Mouse (Mus musculus) brain, adult 2 months (tissue): ENCODE data around the gene Copz1.

ENCODE experiments used
- DNase-seq: peaks from one replicate; pipeline ENCODE4 v3.0.0; 2011; ENCODE audit warnings: low read depth, low spot score

Copz1 gene

GRCm38 (mm10) chr15:103308876-103309580 lies 36.5 kb downstream of the Copz1 start:
- DNase-seq: no peak

GRCm38 (mm10) chr15:103310365-103310910 lies 37.9 kb downstream of the Copz1 start, which contains the start of gene Gpr84:
Gene Gpr84, minus strand, starts transcription at chr15:103310612.
- DNase-seq: no peak

GRCm38 (mm10) chr15:103313495-103314095 lies 41.1 kb downstream of the Copz1 start:
- peak; percentile 83 for DNase-seq

- DNase-seq: no peak
Measured at GRCm38 (mm10) chr15:103314181-103314580, 41.7 kb downstream of the Copz1 start.

GRCm38 (mm10) chr15:103315011-103315502 lies 42.5 kb downstream of the Copz1 start:
- peak; percentile 64 for DNase-seq

GRCm38 (mm10) chr15:103315979-103316776 lies 43.7 kb downstream of the Copz1 start:
- DNase-seq: no peak

GRCm38 (mm10) chr15:103317120-103317519 lies 44.6 kb downstream of the Copz1 start:
- no peak for DNase-seq

GRCm38 (mm10) chr15:103317731-103318130 lies 45.2 kb downstream of the Copz1 start:
- DNase-seq: no peak

- DNase-seq: no peak
Measured at GRCm38 (mm10) chr15:103318201-103318816, 45.8 kb downstream of the Copz1 start.

- peak; percentile 51 for DNase-seq
Measured at GRCm38 (mm10) chr15:103321076-103321475, 48.6 kb downstream of the Copz1 start.

- no peak for DNase-seq
Measured at GRCm38 (mm10) chr15:103322396-103322795, 49.9 kb downstream of the Copz1 start.

- DNase-seq: peak; percentile 47
Measured at GRCm38 (mm10) chr15:103323070-103323454, 50.5 kb downstream of the Copz1 start.

GRCm38 (mm10) chr15:103323455-103324247 lies 51.1 kb downstream of the Copz1 start:
- peak; percentile 85 for DNase-seq

GRCm38 (mm10) chr15:103333081-103333615 lies 60.6 kb downstream of the Copz1 start:
- DNase-seq: no peak

GRCm38 (mm10) chr15:103333738-103334137 lies 61.2 kb downstream of the Copz1 start:
- no peak for DNase-seq

- no peak for DNase-seq
Measured at GRCm38 (mm10) chr15:103334194-103334593, 61.7 kb downstream of the Copz1 start.

- DNase-seq: no peak
Measured at GRCm38 (mm10) chr15:103335040-103335439, 62.5 kb downstream of the Copz1 start.

- DNase-seq: peak; percentile 53
Measured at GRCm38 (mm10) chr15:103335488-103336235, 63.1 kb downstream of the Copz1 start.

GRCm38 (mm10) chr15:103336996-103337667 lies 64.6 kb downstream of the Copz1 start:
- DNase-seq: no peak
